Mouse (Mus musculus) splenic B cell, adult 2 months (primary cell): ENCODE data around the gene Dock8.

ENCODE experiments used
- DNase-seq: peaks from one replicate; pipeline ENCODE4 v3.0.0-alpha.2; 2011; ENCODE audit warnings: low read depth, low spot score
- H3K27me3 ChIP-seq: 2 replicates; pipeline ENCODE4 v1.6.1; 2012; ENCODE audit warnings: mild to moderate bottlenecking, low read length, moderate library complexity, mixed read lengths; ENCODE audit not compliant: control insufficient read depth, poor library complexity, insufficient read depth, severe bottlenecking
- H3K36me3 ChIP-seq: 2 replicates; pipeline ENCODE4 v1.6.1; 2012; ENCODE audit warnings: mild to moderate bottlenecking, low read length, moderate library complexity, mixed read lengths; ENCODE audit not compliant: control insufficient read depth, poor library complexity, insufficient read depth, severe bottlenecking

The Dock8 gene

GRCm38 (mm10) chr19:25193751-25194150, 194.4 kb downstream of the Dock8 start:
- DNase-seq, result no peak
- no peaks in the 10 kb centered on the region for H3K27me3 ChIP-seq
- H3K36me3 ChIP-seq, result peaks cover 33% of the 10 kb centered on the region

GRCm38 (mm10) chr19:25200081-25200860, 200.9 kb downstream of the Dock8 start:
- DNase-seq, result no peak
- H3K36me3 ChIP-seq, result peaks cover 9% of the 10 kb centered on the region
- no peaks in the 10 kb centered on the region for H3K27me3 ChIP-seq

- Histone ChIP-seq H3K36me3 (peaks cover 7% of the 10 kb centered on the region), H3K27me3 (no peaks in the 10 kb centered on the region)
- DNase-seq, result no peak
These were observed 203.7 kb downstream of the Dock8 start for GRCm38 (mm10) chr19:25203077-25203476.

- no peak for DNase-seq
- H3K27me3 ChIP-seq, result no peaks in the 10 kb centered on the region
These were observed 207.6 kb downstream of the Dock8 start for GRCm38 (mm10) chr19:25206969-25207368.

GRCm38 (mm10) chr19:25207731-25208361, 208.5 kb downstream of the Dock8 start:
- H3K27me3 ChIP-seq, result no peaks in the 10 kb centered on the region
- no peak for DNase-seq
- no peaks in the 10 kb centered on the region; the same call in 1 of the 2 replicates for H3K36me3 ChIP-seq

More at GRCm38 (mm10) chr19:25206969-25207368, 207.6 kb downstream of the Dock8 start:
- H3K36me3 ChIP-seq, result peaks cover 1% of the 10 kb centered on the region

- no peaks in the 10 kb centered on the region; the same call in 1 of the 2 replicates for H3K36me3 ChIP-seq
- H3K27me3 ChIP-seq, result no peaks in the 10 kb centered on the region
- no peak for DNase-seq
These were observed 209.3 kb downstream of the Dock8 start for GRCm38 (mm10) chr19:25208596-25209110.

- DNase-seq, result no peak
- no peaks in the 10 kb centered on the region for H3K36me3 ChIP-seq
- no peaks in the 10 kb centered on the region for H3K27me3 ChIP-seq
These were observed 221.3 kb downstream of the Dock8 start for GRCm38 (mm10) chr19:25220611-25221010.

GRCm38 (mm10) chr19:25221964-25222640, 222.8 kb downstream of the Dock8 start:
- Histone ChIP-seq H3K27me3 (no peaks in the 10 kb centered on the region), H3K36me3 (no peaks in the 10 kb centered on the region)
- no peak for DNase-seq

GRCm38 (mm10) chr19:25230058-25230974, 231.0 kb downstream of the Dock8 start:
- DNase-seq, result no peak
- H3K27me3 ChIP-seq, result no peaks in the 10 kb centered on the region
- no peaks in the 10 kb centered on the region for H3K36me3 ChIP-seq

GRCm38 (mm10) chr19:25230975-25231334, 231.6 kb downstream of the Dock8 start:
- DNase-seq, result no peak
- Histone ChIP-seq H3K27me3 (no peaks in the 10 kb centered on the region), H3K36me3 (no peaks in the 10 kb centered on the region)

- H3K36me3 ChIP-seq, result no peaks in the 10 kb centered on the region
- DNase-seq, result no peak
- H3K27me3 ChIP-seq, result no peaks in the 10 kb centered on the region; the same call in 1 of the 2 replicates
These were observed 232.7 kb downstream of the Dock8 start for GRCm38 (mm10) chr19:25232032-25232431.

GRCm38 (mm10) chr19:25236596-25237491, 237.5 kb downstream of the Dock8 start, which contains the start of gene Kank1:
Kank1 (plus strand) TSS chr19:25236975.
- DNase-seq, result no peak
- Histone ChIP-seq H3K27me3 (no peaks in the 10 kb centered on the region; the same call in 1 of the 2 replicates), H3K36me3 (no peaks in the 10 kb centered on the region)

- Histone ChIP-seq H3K27me3 (no peaks in the 10 kb centered on the region; the same call in 1 of the 2 replicates), H3K36me3 (no peaks in the 10 kb centered on the region)
- no peak for DNase-seq
These were observed 238.2 kb downstream of the Dock8 start for GRCm38 (mm10) chr19:25237492-25238040.
